ENCODE assay signal across 11 mouse cellular contexts in genomic region chr12:80566502-80566901, GRCm38 (mm10). TPM values are rescaled to one million over a fixed set of nuclear protein-coding genes. Genes with fewer than 3 reads are reported as not detected.
DNase-seq lines count a peak whose midpoint lies in the region; ATAC-seq and TF ChIP-seq lines count a peak whose summit lies in the region.
"Had no signal": no experiment of that assay in that cellular context is flagged by ENCODE, and none has a peak within 500 bp of the region (broad histone marks: within the 10 kb centered on the region; RNA-seq: fewer than 3 reads in every experiment).

No protein-coding gene starts in this region.

- no peak for TF ChIP-seq POLR2A in brain, embryonic 14.5 days (IDR thresholded peaks at IDR 0.05; ENCODE audit: borderline replicate concordance, extremely low read depth, insufficient read depth, insufficient read length, poor library complexity, severe bottlenecking)
- no peak for TF ChIP-seq POLR2A in limb, embryonic 14.5 days (IDR thresholded peaks at IDR 0.05; ENCODE audit: borderline replicate concordance, extremely low read depth, insufficient read depth, insufficient read length)

- H3K36me3 ChIP-seq in embryonic facial prominence, embryonic 10.5 days (replicated peaks): no peaks in the 10 kb centered on the region
- H3K36me3 ChIP-seq in limb, embryonic 14.5 days (ENCODE audit: control insufficient read depth, insufficient read depth, low read length): no peaks in the 10 kb centered on the region
- H3K36me3 ChIP-seq: kidney, embryonic 15.5 days had no signal

- 34% methylated on average over 4 of the region's 4 CpGs for WGBS in embryonic facial prominence, embryonic 10.5 days
- 9% methylated on average over 4 of the region's 4 CpGs for WGBS in limb, embryonic 14.5 days

- H3K27ac ChIP-seq in layer of hippocampus, adult 2 months: peak overlapping the region; percentile 72
- no peak overlapping the region for H3K27ac ChIP-seq in embryonic facial prominence, embryonic 10.5 days (replicated peaks)
- no peak overlapping the region; the same call in 1 of the 2 replicates for H3K27ac ChIP-seq in limb, embryonic 14.5 days (replicated peaks; ENCODE audit: low read depth, low read length)

- H3K4me1 ChIP-seq in embryonic facial prominence, embryonic 10.5 days: peaks cover 25% of the 10 kb centered on the region
- H3K4me1 ChIP-seq in limb, embryonic 14.5 days (ENCODE audit: control insufficient read depth, insufficient read depth, low read length): peaks cover 24% of the 10 kb centered on the region

- H3K9me3 ChIP-seq in embryonic facial prominence, embryonic 10.5 days: no peaks in the 10 kb centered on the region
- H3K9me3 ChIP-seq in limb, embryonic 14.5 days (ENCODE audit: control insufficient read depth, low read length): no peaks in the 10 kb centered on the region
- H3K9me3 ChIP-seq: kidney, embryonic 15.5 days had no signal

- no peak for TF ChIP-seq CTCF in layer of hippocampus, adult 2 months (conservative IDR thresholded peaks at IDR 0.05)
- no peak for TF ChIP-seq CTCF in brain, embryonic 14.5 days (IDR thresholded peaks at IDR 0.05; ENCODE audit: borderline replicate concordance, extremely low read depth, insufficient read depth, insufficient read length)

- DNase-seq in layer of hippocampus, adult 2 months (ENCODE audit: low spot score in 2 of 2): no peak
- DNase-seq in layer of hippocampus, postnatal 14 days (ENCODE audit: low spot score in 2 of 2): no peak
- peak; percentile 36 for DNase-seq in brain, embryonic 14.5 days (ENCODE audit: low read depth)
- peak; percentile 37 for DNase-seq in embryonic facial prominence, embryonic 10.5 days (ENCODE audit: low spot score)
- DNase-seq in limb, embryonic 14.5 days (ENCODE audit: low spot score): no peak
- no peak for DNase-seq in natural killer cell, adult 2 months (ENCODE audit: low spot score in 2 of 2)
- DNase-seq in testis, postnatal 14 days (ENCODE audit: low spot score): no peak
- DNase-seq: adrenal gland, postnatal 10 days; gastrocnemius, postnatal 36 days; right cerebral cortex, adult 18-20 months had no signal

- no peak overlapping the region for H3K4me2 ChIP-seq in limb, embryonic 14.5 days (replicated peaks; ENCODE audit: low read depth, low read length, severe bottlenecking)
- H3K4me2 ChIP-seq: kidney, embryonic 15.5 days had no signal

- H3K4me3 ChIP-seq in layer of hippocampus, adult 2 months: no peak overlapping the region
- no peak overlapping the region for H3K4me3 ChIP-seq in embryonic facial prominence, embryonic 10.5 days
- no peak overlapping the region for H3K4me3 ChIP-seq in limb, embryonic 14.5 days (replicated peaks; ENCODE audit: low read length)
- H3K4me3 ChIP-seq: kidney, embryonic 15.5 days had no signal

- no peak overlapping the region for H3K9ac ChIP-seq in limb, embryonic 14.5 days (ENCODE audit: low read depth, low read length, severe bottlenecking)
- H3K9ac ChIP-seq: kidney, embryonic 15.5 days had no signal

- peak; percentile 15; the same call in 1 of the 2 replicates for ATAC-seq in limb, embryonic 14.5 days (ENCODE audit: low FRiP score, low read depth)

- H3K27me3 ChIP-seq in embryonic facial prominence, embryonic 10.5 days (replicated peaks; ENCODE audit: low read depth, poor library complexity, severe bottlenecking): no peaks in the 10 kb centered on the region
- no peaks in the 10 kb centered on the region for H3K27me3 ChIP-seq in limb, embryonic 14.5 days (ENCODE audit: control insufficient read depth, insufficient read depth, low read length)
- H3K27me3 ChIP-seq: kidney, embryonic 15.5 days had no signal

RNA-seq across cellular contexts. Expression of gene Galnt16, which starts 48.4 kb away (rescaled TPM):
- total RNA-seq in layer of hippocampus, adult 2 months (2021): 100 to 1,000 TPM; 166 to 181 TPM
- total RNA-seq in layer of hippocampus, postnatal 14 days (2021): 100 to 1,000 TPM; 126 to 127 TPM
- 13.2 and 28.1 TPM in 2 replicates for polyA plus RNA-seq in brain, embryonic 14.5 days (2012; rRNA removed)
- polyA plus RNA-seq in embryonic facial prominence, embryonic 10.5 days (2016; fragmentation: Nextera tagmentation; extraction: Ambion mirVana): 14.1 and 16.4 TPM in 2 replicates
- polyA plus RNA-seq in limb, embryonic 14.5 days (2012; rRNA removed): 19.1 and 20.2 TPM in 2 replicates
- 12.4 and 15.7 TPM in 2 replicates for polyA plus RNA-seq in limb, embryonic 14.5 days (2014; fragmentation: Nextera tagmentation; extraction: Ambion mirVana)

Comparison
In these comparisons a context has a peak if more than half of its experiments do, and no peak if none do; other contexts are left out.
1. DNase-seq: peak in brain, embryonic 14.5 days (single experiment) and embryonic facial prominence, embryonic 10.5 days (single experiment); none in layer of hippocampus, adult 2 months (0 of 2), layer of hippocampus, postnatal 14 days (0 of 2), limb, embryonic 14.5 days (single experiment), natural killer cell, adult 2 months (0 of 2) and testis, postnatal 14 days (single experiment).